Mouse (Mus musculus): ENCODE measurements around the gene Mfsd10.

- TF ChIP-seq MAX (IDR thresholded peaks at IDR 0.05; ENCODE audit: low read length) (no peak), CTCF (IDR thresholded peaks at IDR 0.05 in 2 of 3, conservative IDR thresholded peaks at IDR 0.05 in 1 of 3; ENCODE audit: control insufficient read depth in 1 of 3, insufficient read depth in 1 of 3, low read depth in 2 of 3, low read length in 3 of 3, poor library complexity in 1 of 3, severe bottlenecking in 1 of 3) (no peak), POLR2A (IDR thresholded peaks at IDR 0.05; ENCODE audit: control insufficient read depth in 1 of 2, insufficient read depth in 1 of 2, low read depth in 1 of 2, low read length in 2 of 2, poor library complexity in 1 of 2) (no peak), ZKSCAN1 (IDR thresholded peaks at IDR 0.05; ENCODE audit: low read depth, low read length) (no peak), EP300 (IDR thresholded peaks at IDR 0.05; ENCODE audit: low read depth in 1 of 2, low read length in 2 of 2) (no peak), UBTF (IDR thresholded peaks at IDR 0.05; ENCODE audit: borderline replicate concordance, insufficient read depth, low read depth, low read length) (no peak), SMC3 (IDR thresholded peaks at IDR 0.05; ENCODE audit: low read depth, low read length) (no peak), MYC (IDR thresholded peaks at IDR 0.05; ENCODE audit: low read depth, low read length) (no peak), POLR2AphosphoS2 (IDR thresholded peaks at IDR 0.05; ENCODE audit: low read length) (no peak), ZMIZ1 (IDR thresholded peaks at IDR 0.05; ENCODE audit: low read depth, low read length) (no peak), USF1 (IDR thresholded peaks at IDR 0.05; ENCODE audit: low read depth, low read length) (no peak), BHLHE40 (IDR thresholded peaks at IDR 0.05; ENCODE audit: borderline replicate concordance, low read depth, low read length) (no peak)
Measured at GRCm38 (mm10) chr5:34590059-34590458, 47.0 kb downstream of the Mfsd10 start.
